Mouse (Mus musculus) MEL (cell line): ENCODE measurements around the gene Prc1. TPM values are rescaled to one million over a fixed set of nuclear protein-coding genes. Genes with fewer than 3 reads are reported as not detected.
A peak's percentile ranks its signal among the peaks of the same experiment; 100 is the strongest.

Experiments
- DNase-seq: peaks from one replicate; pipeline ENCODE4 v3.0.0; 2011; ENCODE audit warnings: low read depth, low spot score
- H3K27ac ChIP-seq: 2 replicates; pipeline ENCODE4 v1.5.1; 2012; ENCODE audit warnings: low read depth, mild to moderate bottlenecking, control low read depth, low read length, moderate library complexity; ENCODE audit not compliant: control insufficient read depth
- H3K27me3 ChIP-seq, 2 experiments: fragments of 150-350 bp in 1 of 2; sonication (generic) in 1 of 2; 2 replicates each; pipeline ENCODE4 v1.6.1; 2012; ENCODE audit warnings: low read length in 2 of 2, mild to moderate bottlenecking in 2 of 2, improper control_type of control experiment in 1 of 2, moderate library complexity in 1 of 2; ENCODE audit not compliant: insufficient read depth in 2 of 2, control insufficient read depth in 1 of 2
- H3K36me3 ChIP-seq, 2 experiments: 2 replicates each; pipeline ENCODE4 v1.6.1; 2012 to 2014; ENCODE audit warnings: low read length in 2 of 2, improper control_type of control experiment in 1 of 2, inconsistent platforms in 1 of 2, mild to moderate bottlenecking in 1 of 2; ENCODE audit not compliant: insufficient read depth in 2 of 2, control insufficient read depth in 1 of 2
- H3K4me1 ChIP-seq, 2 experiments: fragments of 150-350 bp in 1 of 2; sonication (generic) in 1 of 2; 2 replicates each; pipeline ENCODE4 v1.6.1; 2012; ENCODE audit warnings: low read length in 2 of 2, improper control_type of control experiment in 1 of 2, mild to moderate bottlenecking in 1 of 2; ENCODE audit not compliant: insufficient read depth in 2 of 2, control insufficient read depth in 1 of 2
- H3K4me3 ChIP-seq, 2 experiments: fragments of 150-350 bp in 1 of 2; sonication (generic) in 1 of 2; 2 replicates each; pipeline ENCODE4 v1.5.1; 2012; ENCODE audit warnings: low read depth in 2 of 2, low read length in 2 of 2, mild to moderate bottlenecking in 2 of 2, moderate library complexity in 2 of 2, control low read depth in 1 of 2, improper control_type of control experiment in 1 of 2; ENCODE audit not compliant: control insufficient read depth in 1 of 2, insufficient read depth in 1 of 2
- H3K79me2 ChIP-seq: 2 replicates; pipeline ENCODE4 v1.6.1; 2012; ENCODE audit warnings: mild to moderate bottlenecking, low read length, moderate library complexity; ENCODE audit not compliant: control insufficient read depth, poor library complexity, insufficient read depth
- H3K9ac ChIP-seq: 2 replicates; pipeline ENCODE4 v1.6.1; 2012; ENCODE audit warnings: low read depth, mild to moderate bottlenecking, control low read depth, low read length, moderate library complexity; ENCODE audit not compliant: control insufficient read depth, poor library complexity, severe bottlenecking
- H3K9me3 ChIP-seq: fragments of 150-350 bp; sonication (generic); replicated peaks from 2 replicates; pipeline ENCODE4 v1.6.1; 2012; ENCODE audit warnings: mild to moderate bottlenecking, low read length, improper control_type of control experiment, moderate library complexity; ENCODE audit not compliant: insufficient read depth
- BHLHE40 ChIP-seq: IDR thresholded peaks from 2 replicates; pipeline ENCODE4 v1.6.1; 2012; ENCODE audit warnings: low read depth, mild to moderate bottlenecking, inconsistent platforms, low read length, improper control_type of control experiment, borderline replicate concordance
- CHD1 ChIP-seq: IDR thresholded peaks from 2 replicates; pipeline ENCODE4 v1.6.1; 2012; ENCODE audit warnings: low read depth, mild to moderate bottlenecking, inconsistent platforms, low read length, improper control_type of control experiment
- CTCF ChIP-seq, 3 experiments: IDR thresholded peaks in 2 of 3; conservative IDR thresholded peaks in 1 of 3; 2 replicates each; pipeline ENCODE4 v1.5.1; 2011 to 2012; ENCODE audit warnings: low read length in 3 of 3, low read depth in 2 of 3, mild to moderate bottlenecking in 2 of 3, improper control_type of control experiment in 1 of 3, inconsistent platforms in 1 of 3, mixed read lengths in 1 of 3, moderate library complexity in 1 of 3; ENCODE audit not compliant: control insufficient read depth in 1 of 3, insufficient read depth in 1 of 3, poor library complexity in 1 of 3, severe bottlenecking in 1 of 3
- ELF1 ChIP-seq: IDR thresholded peaks from 2 replicates; pipeline ENCODE4 v1.6.1; 2014; ENCODE audit warnings: low read depth, mild to moderate bottlenecking, inconsistent platforms, low read length, improper control_type of control experiment, moderate library complexity
- ETS1 ChIP-seq: IDR thresholded peaks from 2 replicates; pipeline ENCODE4 v1.6.1; 2012; ENCODE audit warnings: low read depth, mild to moderate bottlenecking, inconsistent platforms, low read length, improper control_type of control experiment, moderate library complexity
- GATA1 ChIP-seq: IDR thresholded peaks from 2 replicates; pipeline ENCODE4 v1.6.1; 2011; ENCODE audit warnings: low read depth, low read length, improper control_type of control experiment
- HCFC1 ChIP-seq: IDR thresholded peaks from 2 replicates; pipeline ENCODE4 v1.6.1; 2012; ENCODE audit warnings: low read depth, mild to moderate bottlenecking, inconsistent platforms, low read length, improper control_type of control experiment, moderate library complexity
- JUND ChIP-seq: IDR thresholded peaks from 2 replicates; pipeline ENCODE4 v1.6.1; 2011; ENCODE audit warnings: low read depth, mild to moderate bottlenecking, improper control_type of control experiment, low read length
- MAFK ChIP-seq: IDR thresholded peaks from 2 replicates; pipeline ENCODE4 v1.6.1; 2011; ENCODE audit warnings: low read depth, mild to moderate bottlenecking, low read length, improper control_type of control experiment, borderline replicate concordance
- MAX ChIP-seq: IDR thresholded peaks from 2 replicates; pipeline ENCODE4 v1.6.1; 2011; ENCODE audit warnings: low read length, improper control_type of control experiment
- MEF2A ChIP-seq: IDR thresholded peaks from 2 replicates; pipeline ENCODE4 v1.6.1; 2014; ENCODE audit warnings: low read depth, mild to moderate bottlenecking, inconsistent platforms, low read length, improper control_type of control experiment; ENCODE audit not compliant: poor library complexity, insufficient replicate concordance, severe bottlenecking; ENCODE audit errors: extremely low read depth
- MYC ChIP-seq: IDR thresholded peaks from 2 replicates; pipeline ENCODE4 v1.6.1; 2011; ENCODE audit warnings: low read depth, mild to moderate bottlenecking, low read length, improper control_type of control experiment, moderate library complexity
- NRF1 ChIP-seq: IDR thresholded peaks from 2 replicates; pipeline ENCODE4 v1.6.1; 2014; ENCODE audit warnings: low read depth, mild to moderate bottlenecking, inconsistent platforms, low read length, improper control_type of control experiment, moderate library complexity; ENCODE audit not compliant: poor library complexity, insufficient read depth, severe bottlenecking
- POLR2A ChIP-seq, 2 experiments: IDR thresholded peaks; 2 replicates each; pipeline ENCODE4 v1.6.1; 2011 to 2012; ENCODE audit warnings: low read length in 2 of 2, mild to moderate bottlenecking in 2 of 2, control low read depth in 1 of 2, improper control_type of control experiment in 1 of 2, low read depth in 1 of 2, moderate library complexity in 1 of 2; ENCODE audit not compliant: control insufficient read depth in 1 of 2, insufficient read depth in 1 of 2, poor library complexity in 1 of 2
- POLR2AphosphoS2 ChIP-seq: IDR thresholded peaks from 2 replicates; pipeline ENCODE4 v1.6.1; 2011; ENCODE audit warnings: low read length, improper control_type of control experiment
- POLR2AphosphoS5 ChIP-seq: IDR thresholded peaks from 2 replicates; pipeline ENCODE4 v1.6.1; 2012; ENCODE audit warnings: low read depth, borderline replicate concordance, mild to moderate bottlenecking, inconsistent platforms, low read length, moderate library complexity, mixed read lengths
- RAD21 ChIP-seq: IDR thresholded peaks from 2 replicates; pipeline ENCODE4 v1.6.1; 2011; ENCODE audit warnings: mild to moderate bottlenecking, low read depth, low read length, improper control_type of control experiment
- RCOR1 ChIP-seq: IDR thresholded peaks from 2 replicates; pipeline ENCODE4 v1.6.1; 2012; ENCODE audit warnings: low read depth, mild to moderate bottlenecking, inconsistent platforms, low read length, improper control_type of control experiment
- SIN3A ChIP-seq: IDR thresholded peaks from 2 replicates; pipeline ENCODE4 v1.6.1; 2012; ENCODE audit warnings: low read length, improper control_type of control experiment, inconsistent platforms
- SMC3 ChIP-seq: IDR thresholded peaks from 2 replicates; pipeline ENCODE4 v1.6.1; 2011; ENCODE audit warnings: low read depth, low read length, improper control_type of control experiment
- TCF12 ChIP-seq: IDR thresholded peaks from 2 replicates; pipeline ENCODE4 v1.6.1; 2014; ENCODE audit warnings: low read depth, mild to moderate bottlenecking, inconsistent platforms, low read length, improper control_type of control experiment, moderate library complexity
- USF1 ChIP-seq: IDR thresholded peaks from 2 replicates; pipeline ENCODE4 v1.6.1; 2014; ENCODE audit warnings: low read depth, mild to moderate bottlenecking, inconsistent platforms, low read length, improper control_type of control experiment, moderate library complexity
- USF2 ChIP-seq, 2 experiments: IDR thresholded peaks; 2 replicates each; pipeline ENCODE4 v1.6.1; 2011 to 2012; ENCODE audit warnings: improper control_type of control experiment in 2 of 2, low read length in 2 of 2, borderline replicate concordance in 1 of 2, inconsistent platforms in 1 of 2, low read depth in 1 of 2, mild to moderate bottlenecking in 1 of 2; ENCODE audit not compliant: insufficient read depth in 1 of 2
- ZC3H11A ChIP-seq: IDR thresholded peaks from 2 replicates; pipeline ENCODE4 v1.6.1; 2012; ENCODE audit warnings: low read depth, mild to moderate bottlenecking, inconsistent platforms, low read length, improper control_type of control experiment
- polyA plus RNA-seq, 2 experiments: library from polyadenylated mRNA; stranded (reverse) in 1 of 2; unstranded in 1 of 2; fragments of >175 nt in 1 of 2; fragments of >200 nt in 1 of 2; gene quantifications; 2 replicates each; pipeline versions ENCODE4 v1.2.1 to v1.2.4; 2012; ENCODE audit warnings: low replicate concordance in 2 of 2, low read depth in 1 of 2; ENCODE audit not compliant: insufficient read length in 2 of 2, insufficient read depth in 1 of 2, missing spikeins in 1 of 2
- total RNA-seq: library from RNA; depleted of rRNA; stranded (reverse); fragments of 300-350 nt; gene quantifications from 2 replicates; pipeline ENCODE4 v1.2.3, GENCODE M21; 2012

Prc1 gene
- total and polyA plus RNA-seq, 3 experiments = 68.5 to 108 (median 82.2) TPM

DNA sequence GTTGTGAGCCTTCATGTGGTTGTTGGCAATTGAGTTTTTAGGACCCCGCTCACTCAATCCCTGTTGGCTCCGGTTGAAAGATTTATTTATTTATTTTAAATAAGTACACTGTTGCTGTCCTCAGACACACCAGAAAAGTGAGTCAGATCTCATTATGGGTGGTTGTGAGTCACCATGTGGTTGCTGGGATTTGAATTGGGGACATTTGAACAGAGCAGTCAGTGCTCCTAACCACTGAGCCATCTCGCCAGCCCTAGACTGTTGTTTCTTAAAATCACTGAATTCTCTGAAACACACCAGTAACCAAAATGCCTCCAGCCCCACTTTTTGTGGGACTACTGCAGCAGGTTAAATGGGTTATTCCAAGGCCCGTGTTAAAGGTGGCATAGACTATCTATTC lies 4.5 kb downstream of the Prc1 start:
- Histone ChIP-seq H3K79me2 (peaks cover 54% of the 10 kb centered on the region), H3K9ac (no peak overlapping the region), H3K36me3 (peaks cover 12 to 28% of the 10 kb centered on the region in 2 experiments), H3K27ac (no peak overlapping the region), H3K4me3 (no peak overlapping the region), H3K4me1 (peaks cover 1 to 7% of the 10 kb centered on the region in 2 experiments; a peak in 3 of 4 replicates), H3K27me3 (no peaks in the 10 kb centered on the region), H3K9me3 (no peaks in the 10 kb centered on the region)
- no peak for DNase-seq
- no peak for TF ChIP-seq USF1
- TF ChIP-seq GATA1 = no peak
- no peak for TF ChIP-seq POLR2AphosphoS2
- no peak for TF ChIP-seq USF2 (IDR thresholded peaks at IDR 0.05; ENCODE audit: borderline replicate concordance in 1 of 2, insufficient read depth in 1 of 2, low read depth in 1 of 2, low read length in 2 of 2)

DNA sequence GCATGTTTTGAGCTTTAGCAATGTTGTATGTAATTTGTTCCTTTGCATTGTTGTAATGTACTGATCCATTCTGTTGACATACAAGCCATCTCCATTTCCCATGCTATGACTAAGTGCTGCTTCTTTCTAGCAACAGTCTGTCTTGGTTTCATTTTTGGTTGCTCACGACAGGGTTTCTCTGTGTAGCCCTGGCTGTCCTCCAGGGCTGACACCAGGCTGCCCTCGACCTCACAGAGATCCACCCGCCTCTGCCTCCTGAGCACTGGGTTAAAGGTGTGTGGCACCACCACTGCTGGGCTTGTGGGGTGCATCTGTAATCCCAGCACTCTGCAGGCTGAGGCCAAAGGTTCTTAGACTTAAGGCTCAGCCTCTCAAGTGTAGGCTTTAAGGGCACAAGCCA lies 5.3 kb downstream of the Prc1 start:
- Histone ChIP-seq H3K9me3 (no peaks in the 10 kb centered on the region), H3K9ac (no peak overlapping the region), H3K4me3 (no peak overlapping the region), H3K36me3 (peaks cover 12 to 34% of the 10 kb centered on the region in 2 experiments), H3K27me3 (no peaks in the 10 kb centered on the region), H3K4me1 (peaks cover 0 to 7% of the 10 kb centered on the region in 2 experiments; a peak in 2 of 4 replicates), H3K79me2 (peaks cover 52% of the 10 kb centered on the region), H3K27ac (no peak overlapping the region)
- no peak for TF ChIP-seq ZC3H11A
- TF ChIP-seq NRF1 = no peak
- TF ChIP-seq MAX = no peak
- no peak for TF ChIP-seq MAFK
- TF ChIP-seq ETS1 = no peak
- DNase-seq = no peak

DNA sequence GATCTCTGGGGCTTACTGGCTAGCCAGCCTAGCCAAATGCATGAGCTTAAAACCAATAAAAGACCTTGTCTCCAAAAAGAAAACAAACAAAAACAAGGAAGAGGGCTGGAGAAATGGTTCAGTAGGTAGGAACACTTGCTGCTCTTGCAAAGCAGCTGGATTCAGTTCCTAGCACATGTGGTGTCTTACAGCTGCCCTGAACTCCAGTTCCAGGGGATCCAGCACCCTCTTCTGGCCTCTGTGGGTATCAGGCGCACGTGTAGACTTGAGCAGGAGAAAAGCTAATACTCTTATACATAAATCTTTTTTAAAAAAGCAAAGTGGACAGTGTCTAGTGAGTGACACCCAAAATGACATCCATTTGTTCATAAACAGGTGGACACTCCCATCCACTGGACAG lies 7.3 kb downstream of the Prc1 start:
- H3K4me3 ChIP-seq = no peak overlapping the region
- H3K27me3 ChIP-seq = no peaks in the 10 kb centered on the region
- no peak overlapping the region for H3K9ac ChIP-seq
- peaks cover 3 to 40% of the 10 kb centered on the region in 2 experiments; a peak in 3 of 4 replicates for H3K36me3 ChIP-seq
- no peaks in the 10 kb centered on the region for H3K9me3 ChIP-seq
- H3K79me2 ChIP-seq = peaks cover 34% of the 10 kb centered on the region
- H3K4me1 ChIP-seq = peaks cover 0 to 7% of the 10 kb centered on the region in 2 experiments; a peak in 1 of 4 replicates
- peak; percentile 55 for DNase-seq
- H3K27ac ChIP-seq = no peak overlapping the region
- TF ChIP-seq BHLHE40 (no peak), POLR2A (IDR thresholded peaks at IDR 0.05; ENCODE audit: control insufficient read depth in 1 of 2, insufficient read depth in 1 of 2, low read depth in 1 of 2, low read length in 2 of 2, poor library complexity in 1 of 2) (no peak), MEF2A (no peak), CHD1 (no peak), HCFC1 (no peak), ETS1 (no peak), SMC3 (no peak; the same call in 1 of the 2 replicates), MYC (no peak), ZC3H11A (0 out of 2 replicates have a peak, but pooled peaks have one; percentile 6), USF1 (no peak), RCOR1 (no peak), SIN3A (no peak), CTCF (IDR thresholded peaks at IDR 0.05 in 2 of 3, conservative IDR thresholded peaks at IDR 0.05 in 1 of 3; ENCODE audit: control insufficient read depth in 1 of 3, insufficient read depth in 1 of 3, low read depth in 2 of 3, low read length in 3 of 3, poor library complexity in 1 of 3, severe bottlenecking in 1 of 3) (peak in 2 of 3 experiments; percentile 37 to 45; a peak in 4 of 6 replicates), TCF12 (no peak), ELF1 (no peak), NRF1 (no peak), RAD21 (peak; percentile 32), USF2 (IDR thresholded peaks at IDR 0.05; ENCODE audit: borderline replicate concordance in 1 of 2, insufficient read depth in 1 of 2, low read depth in 1 of 2, low read length in 2 of 2) (no peak), MAX (no peak), GATA1 (no peak), JUND (no peak), POLR2AphosphoS5 (no peak)
